Mouse (Mus musculus): ENCODE measurements around the gene Baat. TPM values are rescaled to one million over a fixed set of nuclear protein-coding genes. Genes with fewer than 3 reads are reported as not detected.
A peak's percentile ranks its signal among the peaks of the same experiment; 100 is the strongest.
"Not testable (repeated sequence)": the region's sequence is repeated elsewhere in the genome, so short reads cannot be mapped to it uniquely, and the experiment has no call there.

The Baat gene
- polyA plus RNA-seq, 1 experiment from 2014 or later, result not detected

DNA sequence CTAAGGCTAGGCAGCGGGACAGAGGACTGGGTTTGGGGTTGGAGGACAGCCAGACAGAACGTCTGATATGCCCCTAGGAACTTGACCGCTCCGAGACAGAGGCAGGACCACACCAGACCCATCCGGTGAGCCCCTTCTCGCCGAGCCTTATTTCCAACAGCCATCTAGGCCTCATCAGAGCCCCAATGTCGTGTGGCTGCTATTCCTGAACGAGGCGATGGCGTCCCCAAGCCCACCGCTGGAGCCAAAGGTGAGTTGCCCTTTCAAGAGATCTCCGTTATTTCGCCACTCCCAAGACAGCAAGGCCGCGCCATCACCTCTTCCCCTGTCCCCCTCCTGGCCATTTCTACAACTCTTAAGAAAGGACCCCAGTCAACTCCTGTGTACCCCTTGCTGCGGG, 15.0 kb upstream of the Baat start:
- peak overlapping the region; percentile 75 for H3K4me3 ChIP-seq (ENCODE audit: low read depth, low read length)
- TF ChIP-seq CTCF (IDR thresholded peaks at IDR 0.05), result peak; percentile 29
- no peak for TF ChIP-seq EP300 (IDR thresholded peaks at IDR 0.05)
- 0% methylated on average over 17 of the region's 17 CpGs for WGBS
- no peak overlapping the region for H3K27ac ChIP-seq (ENCODE audit: low read length)
- peaks cover 7% of the 10 kb centered on the region; the same call in 1 of the 2 replicates for H3K4me1 ChIP-seq (ENCODE audit: insufficient read depth, low read depth, low read length)
- DNase-seq (ENCODE audit: low spot score), result no peak
- H3K9me3 ChIP-seq (ENCODE audit: low read length), result no peaks in the 10 kb centered on the region
- peak overlapping the region; percentile 85 for H3K4me2 ChIP-seq (replicated peaks; ENCODE audit: low read depth, low read length)
- ATAC-seq, result peak; percentile 47
- H3K27me3 ChIP-seq (replicated peaks; ENCODE audit: insufficient read depth, low read length), result no peaks in the 10 kb centered on the region
- peak overlapping the region; percentile 56 for H3K9ac ChIP-seq (replicated peaks; ENCODE audit: low read depth)
- H3K36me3 ChIP-seq (ENCODE audit: insufficient read depth, low read length), result no peaks in the 10 kb centered on the region

DNA sequence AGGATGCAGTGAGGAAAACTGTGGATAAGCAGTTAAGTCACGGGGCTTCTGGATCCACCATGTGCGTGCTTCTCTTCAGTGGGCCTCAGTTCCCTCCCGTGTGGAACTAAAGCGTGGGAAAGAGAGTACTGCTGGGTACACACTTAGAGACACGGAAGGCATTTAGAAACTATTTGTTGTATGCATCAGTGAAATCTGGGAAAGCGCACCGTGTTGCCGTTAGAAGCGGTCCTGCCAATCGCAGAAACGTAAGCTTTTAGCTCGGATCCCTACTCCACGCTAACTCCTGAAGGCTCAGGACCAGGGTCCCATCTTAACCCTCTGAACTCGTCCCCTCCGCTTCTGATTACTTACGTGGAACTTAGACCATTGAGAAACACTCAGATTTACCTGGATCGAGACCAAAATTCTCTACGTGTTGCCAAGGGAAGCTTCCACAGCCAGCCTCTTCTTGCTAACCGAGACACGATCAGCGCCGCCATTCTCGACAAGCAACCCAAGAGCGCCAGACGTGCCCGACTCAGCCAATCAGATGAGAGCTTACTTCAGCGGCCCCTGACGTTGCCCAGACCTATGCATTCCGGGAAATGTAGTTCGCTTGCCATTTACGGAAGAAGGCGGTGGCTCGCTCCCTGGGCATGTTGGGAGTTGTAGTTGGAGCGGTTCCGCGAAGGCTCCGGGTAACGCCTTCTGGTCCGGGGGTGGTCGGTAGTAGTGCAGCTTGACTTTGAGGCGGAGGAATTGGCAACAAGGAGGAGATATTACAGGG, 14.4 kb upstream of the Baat start, which contains the start of the genes Mrpl50 and Zfp189:
Gene Mrpl50, minus strand, starts transcription at position 522 of the 769 bp plus-strand sequence.
Gene Zfp189, plus strand, starts transcription at position 605 of the 769 bp plus-strand sequence.
- Histone ChIP-seq H3K9ac (replicated peaks; ENCODE audit: low read depth) (peak within 1 kb of the TSS; percentile 74), H3K36me3 (ENCODE audit: insufficient read depth, low read length) (no peaks in the 10 kb centered on the region), H3K4me3 (ENCODE audit: low read depth, low read length) (peak within 1 kb of the TSS; percentile 75), H3K27ac (ENCODE audit: low read length) (peak within 1 kb of the TSS; percentile 17; the same call in 1 of the 2 replicates), H3K27me3 (replicated peaks; ENCODE audit: insufficient read depth, low read length) (no peaks in the 10 kb centered on the region), H3K9me3 (ENCODE audit: low read length) (no peaks in the 10 kb centered on the region), H3K4me2 (replicated peaks; ENCODE audit: low read depth, low read length) (peak within 1 kb of the TSS; percentile 85), H3K4me1 (ENCODE audit: insufficient read depth, low read depth, low read length) (peaks cover 7% of the 10 kb centered on the region; the same call in 1 of the 2 replicates)
- TF ChIP-seq CTCF (IDR thresholded peaks at IDR 0.05), result no peak
- no peak for TF ChIP-seq EP300 (IDR thresholded peaks at IDR 0.05)
- DNase-seq (ENCODE audit: low spot score) (peak; percentile 99), ATAC-seq (peak; percentile 100)
- 0% methylated on average over 41 of the region's 41 CpGs for WGBS

DNA sequence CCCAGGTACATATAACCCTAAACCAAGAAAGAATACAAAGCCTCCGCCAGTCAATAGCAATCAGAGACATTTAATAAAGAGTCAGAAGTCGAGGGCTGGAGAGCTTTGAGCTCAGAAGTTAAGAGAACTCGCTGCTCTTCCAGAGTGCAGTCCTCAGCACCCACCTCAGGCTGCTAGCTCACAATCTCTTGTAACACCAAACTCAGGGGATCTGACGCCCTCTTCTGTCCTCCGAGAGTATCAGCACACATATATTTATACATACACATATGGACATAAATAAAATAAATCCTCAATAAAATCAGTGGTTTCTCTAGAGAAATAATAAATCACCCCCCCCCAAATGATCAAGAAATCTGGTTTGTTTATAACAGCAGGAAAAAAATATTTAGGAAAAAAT, 13.1 kb upstream of the Baat start:
- ATAC-seq, result no peak
- no peaks in the 10 kb centered on the region for H3K9me3 ChIP-seq (ENCODE audit: low read length)
- no peak overlapping the region for H3K9ac ChIP-seq (replicated peaks; ENCODE audit: low read depth)
- no peak for TF ChIP-seq EP300 (IDR thresholded peaks at IDR 0.05)
- TF ChIP-seq CTCF (IDR thresholded peaks at IDR 0.05), result peak; percentile 28; the same call in 1 of the 2 replicates
- H3K27ac ChIP-seq (ENCODE audit: low read length), result no peak overlapping the region
- no peak overlapping the region for H3K4me3 ChIP-seq (ENCODE audit: low read depth, low read length)
- no peaks in the 10 kb centered on the region for H3K36me3 ChIP-seq (ENCODE audit: insufficient read depth, low read length)
- WGBS, result 69% methylated on average over 5 of the region's 5 CpGs
- H3K4me2 ChIP-seq (replicated peaks; ENCODE audit: low read depth, low read length), result no peak overlapping the region
- peaks cover 7% of the 10 kb centered on the region; the same call in 1 of the 2 replicates for H3K4me1 ChIP-seq (ENCODE audit: insufficient read depth, low read depth, low read length)
- peak; percentile 13 for DNase-seq (ENCODE audit: low spot score)
- no peaks in the 10 kb centered on the region for H3K27me3 ChIP-seq (replicated peaks; ENCODE audit: insufficient read depth, low read length)

DNA sequence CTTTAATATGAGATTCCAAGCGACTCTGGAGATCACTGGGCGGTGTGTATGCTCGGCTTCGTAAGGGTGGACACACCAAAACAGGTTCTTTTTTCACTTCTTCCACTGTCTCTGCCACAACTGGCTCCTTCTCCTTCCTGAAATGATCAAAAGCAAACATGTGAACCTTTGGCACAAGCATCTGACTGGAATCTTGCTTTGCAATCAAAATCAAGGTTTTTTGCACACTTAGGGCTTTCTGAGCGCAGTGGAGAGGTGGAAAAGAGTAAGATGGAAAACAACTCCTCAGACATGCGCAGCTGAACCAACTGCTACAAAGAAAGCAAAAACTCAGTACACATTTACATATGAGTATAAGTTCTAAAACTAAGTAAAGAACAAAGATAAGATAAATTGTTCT, 8.1 kb upstream of the Baat start:
- DNase-seq (ENCODE audit: low spot score) (no peak), ATAC-seq (no peak)
- Histone ChIP-seq H3K9ac (replicated peaks; ENCODE audit: low read depth) (no peak overlapping the region), H3K27ac (ENCODE audit: low read length) (no peak overlapping the region), H3K9me3 (ENCODE audit: low read length) (no peaks in the 10 kb centered on the region), H3K4me2 (replicated peaks; ENCODE audit: low read depth, low read length) (no peak overlapping the region), H3K4me1 (ENCODE audit: insufficient read depth, low read depth, low read length) (no peaks in the 10 kb centered on the region), H3K36me3 (ENCODE audit: insufficient read depth, low read length) (no peaks in the 10 kb centered on the region), H3K4me3 (ENCODE audit: low read depth, low read length) (no peak overlapping the region), H3K27me3 (replicated peaks; ENCODE audit: insufficient read depth, low read length) (no peaks in the 10 kb centered on the region)
- TF ChIP-seq EP300 (IDR thresholded peaks at IDR 0.05) (no peak), CTCF (IDR thresholded peaks at IDR 0.05) (no peak)
- WGBS, result 93% methylated on average over 6 of the region's 6 CpGs

DNA sequence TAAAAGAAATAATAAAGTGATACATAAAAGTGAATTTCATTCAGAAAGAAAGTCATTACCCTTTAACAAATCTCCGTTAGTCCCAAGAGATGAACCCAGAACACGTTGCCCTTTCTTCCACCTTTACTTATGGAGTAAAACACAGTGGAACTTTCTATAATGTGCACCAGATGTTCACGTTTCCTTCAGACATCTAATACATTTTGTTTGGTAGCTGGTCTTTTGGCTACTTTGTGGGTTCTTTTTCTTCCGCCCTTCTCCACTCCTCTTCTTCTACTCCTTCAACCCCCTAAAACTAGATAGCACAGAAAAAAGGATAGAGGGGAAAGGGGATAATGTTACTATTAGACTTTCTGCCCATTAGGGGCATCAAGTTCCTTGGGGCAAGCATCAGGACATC, 6.3 kb upstream of the Baat start:
- Histone ChIP-seq H3K9me3 (ENCODE audit: low read length) (no peaks in the 10 kb centered on the region), H3K9ac (replicated peaks; ENCODE audit: low read depth) (no peak overlapping the region), H3K27ac (ENCODE audit: low read length) (no peak overlapping the region), H3K36me3 (ENCODE audit: insufficient read depth, low read length) (no peaks in the 10 kb centered on the region), H3K27me3 (replicated peaks; ENCODE audit: insufficient read depth, low read length) (no peaks in the 10 kb centered on the region), H3K4me1 (ENCODE audit: insufficient read depth, low read depth, low read length) (no peaks in the 10 kb centered on the region), H3K4me2 (replicated peaks; ENCODE audit: low read depth, low read length) (no peak overlapping the region), H3K4me3 (ENCODE audit: low read depth, low read length) (no peak overlapping the region)
- TF ChIP-seq CTCF (IDR thresholded peaks at IDR 0.05) (no peak), EP300 (IDR thresholded peaks at IDR 0.05) (no peak)
- WGBS, result 94% methylated on average over 4 of the region's 4 CpGs
- ATAC-seq (no peak), DNase-seq (ENCODE audit: low spot score) (no peak)

DNA sequence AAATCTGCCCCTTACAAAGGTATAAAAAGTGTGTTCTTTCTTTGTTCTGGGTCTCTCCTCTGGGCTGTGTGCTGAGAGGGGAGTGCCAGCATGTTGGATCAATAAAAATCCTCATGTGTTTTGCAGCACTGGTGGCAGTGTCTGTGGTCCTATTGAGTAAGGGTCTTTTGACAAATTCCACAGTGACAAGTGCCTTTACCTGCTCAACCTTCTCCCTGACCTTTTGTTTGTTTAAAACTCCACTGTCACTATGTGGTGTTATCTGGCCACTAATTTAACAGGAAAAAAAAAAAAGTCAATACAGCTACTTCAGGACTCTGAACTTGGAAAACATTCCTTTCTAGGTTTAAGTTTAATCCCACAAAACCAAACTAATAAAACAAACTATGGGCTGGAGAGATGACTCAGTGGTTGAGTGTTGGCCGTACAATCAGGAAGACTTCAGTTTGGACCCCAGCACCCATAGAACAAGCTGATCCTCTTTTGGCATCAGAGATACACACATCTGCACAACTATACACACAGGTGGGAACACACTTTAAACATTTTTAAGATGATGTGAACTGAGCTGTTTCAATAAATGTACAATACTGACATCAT, 4.0 kb upstream of the Baat start:
- H3K36me3 ChIP-seq (ENCODE audit: insufficient read depth, low read length); H3K9me3 ChIP-seq (ENCODE audit: low read length); H3K9ac ChIP-seq (replicated peaks; ENCODE audit: low read depth); H3K4me2 ChIP-seq (replicated peaks; ENCODE audit: low read depth, low read length); DNase-seq (ENCODE audit: low spot score); H3K27me3 ChIP-seq (replicated peaks; ENCODE audit: insufficient read depth, low read length); H3K27ac ChIP-seq (ENCODE audit: low read length); ATAC-seq; H3K4me1 ChIP-seq (ENCODE audit: insufficient read depth, low read depth, low read length); H3K4me3 ChIP-seq (ENCODE audit: low read depth, low read length): not testable (repeated sequence)
- 47% methylated on average over 1 of the region's 1 CpGs for WGBS
